Mouse (Mus musculus) cerebellum, adult 9-11 months (tissue): Measurements from ENCODE around the gene Nampt.
"Not testable (repeated sequence)": the region's sequence is repeated elsewhere in the genome, so short reads cannot be mapped to it uniquely, and the experiment has no call there.

Experiments used
- DNase-seq: peaks from one replicate; pipeline ENCODE4 v3.0.0; 2022

The Nampt gene

DNA sequence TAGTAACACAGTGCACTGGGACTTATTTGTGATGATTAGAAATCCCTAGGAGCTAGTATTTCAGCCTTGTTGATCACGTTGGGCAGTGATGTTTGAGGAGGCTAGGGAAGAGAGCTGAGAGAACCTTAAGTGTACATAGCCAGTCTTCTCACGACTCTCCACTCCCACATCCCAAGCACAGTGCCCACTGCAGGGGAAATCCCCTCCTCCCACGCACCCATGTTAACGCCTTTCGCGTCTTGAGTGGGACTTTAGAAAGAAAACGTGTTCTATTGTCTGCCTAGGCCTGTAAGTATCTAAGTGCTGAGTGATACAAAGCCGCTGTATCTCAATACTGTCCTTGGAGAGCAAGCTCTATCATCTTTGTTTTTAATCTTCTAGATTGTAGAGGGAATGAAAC is 27.0 kb downstream of the Nampt start:
- no peak for DNase-seq

DNA sequence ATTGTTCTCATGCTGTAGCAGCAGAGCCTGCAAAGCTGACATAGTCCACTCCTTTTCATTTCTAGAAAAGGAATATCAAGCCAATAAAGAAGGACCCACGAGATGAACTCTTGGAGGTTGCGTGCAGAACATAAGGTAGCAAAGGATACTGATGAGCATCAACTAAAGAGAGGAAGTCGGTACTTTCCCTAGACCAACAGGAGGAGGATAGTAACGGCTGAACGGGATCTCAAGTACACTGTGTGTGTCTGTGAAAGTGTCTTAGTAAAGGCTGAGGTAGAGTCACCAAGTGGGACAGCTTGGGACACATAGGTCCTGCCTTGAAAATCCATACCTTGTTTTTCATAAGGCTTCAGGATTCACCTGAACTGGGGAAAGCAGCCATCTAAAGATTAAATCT is 34.4 kb downstream of the Nampt start:
- no peak for DNase-seq

DNA sequence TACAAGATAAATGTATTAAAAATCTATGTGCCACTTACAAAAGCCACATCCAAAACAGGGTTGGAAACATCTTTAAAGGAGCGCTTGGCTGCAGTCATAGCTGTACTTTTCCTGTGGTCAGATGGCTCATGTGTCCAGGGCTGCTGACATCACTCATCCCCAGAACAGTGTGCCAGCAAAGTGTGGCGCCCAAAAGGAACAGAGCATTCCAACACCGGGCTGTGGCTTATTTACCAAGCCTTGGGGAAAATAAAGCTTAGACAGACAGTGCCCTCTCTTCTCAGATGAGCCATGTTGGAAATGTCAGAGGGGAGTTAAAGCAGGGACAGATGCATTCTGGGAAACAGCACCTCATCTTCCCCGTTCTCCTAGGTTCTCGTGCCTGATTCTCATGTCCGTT is 35.5 kb downstream of the Nampt start:
- DNase-seq = peak; percentile 53

DNA sequence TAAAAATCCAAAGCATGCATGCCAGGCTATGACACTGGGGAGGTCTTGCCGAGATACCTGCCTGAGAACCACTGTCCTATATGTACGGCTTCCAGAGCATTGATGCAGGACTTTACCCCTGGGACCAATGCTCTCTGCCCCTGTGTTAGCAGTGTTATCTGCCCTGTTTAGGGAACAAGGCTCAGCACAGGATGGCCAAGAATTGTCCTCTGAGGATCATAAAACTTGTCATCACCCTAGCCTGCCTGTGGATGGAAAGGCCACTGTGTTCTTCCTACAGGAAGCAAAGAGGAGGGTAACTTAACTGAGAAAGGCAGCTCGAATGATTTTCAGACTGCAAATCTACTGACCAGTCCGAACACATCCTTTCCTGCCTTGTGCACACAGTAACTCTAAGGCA is 36.1 kb downstream of the Nampt start:
- no peak for DNase-seq

DNA sequence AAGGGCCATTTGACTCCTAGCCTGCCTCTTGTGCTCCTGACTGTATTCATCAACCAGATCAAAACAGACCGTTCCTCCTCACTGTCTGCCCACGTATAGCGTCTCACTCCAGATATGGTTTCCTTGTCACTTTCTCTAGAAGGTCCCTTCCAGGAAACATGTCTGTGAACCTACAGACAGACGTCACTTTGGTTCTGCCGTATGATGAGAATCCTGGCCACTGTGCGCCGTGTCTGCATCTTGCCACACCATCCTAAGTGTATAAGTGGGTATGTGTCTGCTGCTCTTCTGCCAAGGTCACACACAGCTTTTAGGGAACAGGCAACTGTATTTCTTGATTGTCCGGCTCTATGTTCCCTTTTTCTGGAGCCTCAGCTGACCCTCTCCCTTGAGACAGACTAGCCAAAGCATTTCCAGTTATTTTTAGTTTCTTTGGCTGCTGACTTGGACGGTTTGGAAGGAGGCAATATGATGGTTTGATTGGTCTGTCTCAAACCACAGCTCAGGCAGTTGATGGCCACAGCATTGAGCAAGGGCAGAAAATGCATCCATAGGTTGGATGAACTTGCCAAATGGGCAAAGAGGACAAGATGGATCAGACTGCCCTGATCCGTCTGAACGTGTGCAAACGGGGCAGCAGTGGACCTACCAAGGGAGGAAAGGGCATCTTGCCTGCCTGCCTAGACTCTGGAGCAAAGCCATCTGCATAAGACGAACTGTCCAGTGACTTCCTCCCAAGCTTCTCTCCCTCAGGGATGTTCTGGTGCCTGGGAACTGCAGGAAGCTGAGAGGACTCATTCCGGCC is 37.6 kb downstream of the Nampt start:
- DNase-seq = no peak

DNA sequence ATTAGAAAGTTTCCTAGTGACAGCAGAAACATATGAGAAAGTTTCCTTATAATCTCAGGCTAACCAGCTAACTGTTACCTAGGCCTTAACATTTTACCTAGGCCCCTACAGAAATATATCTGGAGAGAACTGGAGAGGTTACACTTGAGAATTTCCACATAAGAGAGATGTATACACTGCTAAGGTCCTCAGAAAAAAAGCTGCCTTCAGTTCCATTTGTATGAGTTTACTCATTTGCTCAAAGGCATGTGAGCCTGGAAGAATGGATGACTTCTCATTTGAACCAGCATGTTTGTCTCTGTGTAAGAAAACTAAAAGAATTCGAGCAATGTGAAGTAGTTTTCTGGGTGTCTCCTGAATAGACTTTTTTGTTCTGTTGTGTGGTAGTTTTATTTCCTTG is 39.1 kb downstream of the Nampt start:
- no peak for DNase-seq

DNA sequence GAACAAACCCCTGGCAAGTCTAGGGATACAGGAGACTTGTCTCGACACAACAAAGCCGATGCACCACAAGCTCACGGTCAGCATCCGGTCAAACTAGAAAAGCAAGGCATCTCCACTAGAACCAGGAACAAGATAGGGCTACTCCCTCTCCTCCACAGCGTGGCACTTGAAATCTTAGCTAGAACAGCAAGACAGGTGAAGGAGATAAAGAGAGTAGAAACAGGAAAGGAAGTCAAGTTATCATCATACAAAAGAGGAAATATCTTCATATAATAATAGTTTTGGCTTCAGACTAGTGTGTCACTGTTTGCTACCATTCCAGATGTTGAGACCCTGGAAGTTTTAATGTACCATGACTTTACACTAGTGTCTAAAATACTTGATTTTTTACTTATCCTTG is 41.5 kb downstream of the Nampt start:
- DNase-seq = no peak

DNA sequence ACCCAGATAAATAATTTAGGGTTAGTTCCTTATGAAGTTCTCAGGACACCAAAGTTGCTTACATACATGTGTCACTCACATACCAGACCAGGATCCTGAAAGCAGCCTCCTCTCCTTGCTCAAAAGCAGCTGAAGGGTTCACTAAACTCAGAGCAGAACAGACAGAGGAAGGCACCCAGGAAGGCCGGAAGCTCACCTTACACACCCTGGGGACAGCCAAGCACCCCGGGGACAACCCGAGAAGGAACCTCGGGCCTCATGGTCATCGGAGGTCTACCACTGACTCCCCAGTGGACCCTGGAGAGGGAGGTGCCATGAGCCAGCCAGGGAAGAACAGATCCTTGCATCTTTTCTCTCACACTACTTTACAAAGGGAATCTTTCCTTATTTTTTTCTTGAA is 51.5 kb downstream of the Nampt start:
- no peak for DNase-seq

DNA sequence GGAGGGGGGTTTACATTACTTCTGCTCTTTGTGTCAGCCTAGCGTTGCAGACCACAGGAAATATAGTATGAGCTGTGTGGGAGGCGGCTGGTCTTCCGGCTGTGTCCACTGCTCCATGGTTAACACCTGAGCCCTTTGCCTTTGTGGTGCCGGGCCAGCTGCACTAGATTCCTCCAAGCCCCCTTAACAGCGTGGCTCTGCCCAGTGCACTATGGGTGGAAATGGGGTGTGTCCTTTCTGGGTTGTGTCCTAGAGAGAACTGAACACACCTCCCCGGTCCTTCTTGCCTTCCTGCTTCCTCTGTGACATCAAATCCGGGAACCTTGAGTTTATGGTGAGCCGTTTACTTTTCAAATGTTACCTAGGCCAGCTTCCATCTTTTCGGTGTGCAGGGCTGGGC is 58.2 kb downstream of the Nampt start:
- DNase-seq = no peak

DNA sequence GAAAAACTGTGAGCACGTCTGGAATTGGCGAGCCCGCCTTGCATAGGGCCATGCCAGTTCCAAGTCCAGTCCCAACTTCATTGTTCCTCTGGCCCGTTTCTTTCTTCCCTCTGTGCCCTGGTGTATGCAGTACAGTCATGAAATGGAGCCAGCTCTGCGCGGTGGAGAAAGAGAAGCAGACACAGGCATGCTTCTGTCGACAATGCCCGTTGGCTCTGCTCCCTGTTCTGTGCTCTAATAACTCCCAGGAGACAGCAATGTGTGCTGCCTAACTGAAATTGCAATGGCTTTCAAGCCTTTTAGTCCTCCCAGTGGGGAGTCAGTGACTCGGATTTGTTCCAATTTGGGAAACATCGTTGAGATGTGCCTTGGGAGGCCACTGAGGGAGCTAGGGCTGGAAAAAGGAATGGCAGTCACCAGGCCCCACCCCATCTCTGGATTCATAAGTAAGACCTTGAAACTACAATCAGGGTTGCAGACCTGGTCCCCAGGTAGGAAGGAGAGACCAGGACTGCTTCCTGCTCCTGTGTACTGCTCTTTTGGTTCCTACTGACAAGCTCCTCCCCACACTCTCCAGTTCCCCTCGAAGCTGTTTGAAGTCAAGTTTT is 58.7 kb downstream of the Nampt start:
- DNase-seq = peak; percentile 15

DNA sequence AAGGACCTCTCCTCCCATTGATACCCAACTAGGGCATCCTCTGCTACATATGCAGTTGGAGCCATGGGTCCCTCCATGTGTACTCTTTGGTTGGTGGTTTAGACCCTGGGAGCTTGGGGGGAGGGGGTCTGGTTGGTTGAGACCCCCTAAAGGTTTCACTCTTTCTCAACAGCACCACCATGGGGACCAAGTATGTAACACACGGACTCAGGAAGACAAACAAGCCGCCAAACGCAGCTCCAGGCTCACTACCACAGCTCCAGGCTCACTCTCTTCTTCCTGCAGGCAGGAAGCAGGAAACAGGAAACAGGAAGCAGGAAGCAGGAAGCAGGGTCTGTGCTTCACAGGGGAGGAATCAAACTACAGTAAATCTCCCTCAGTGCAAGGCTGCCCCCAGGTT is 60.0 kb downstream of the Nampt start:
- no peak for DNase-seq

DNA sequence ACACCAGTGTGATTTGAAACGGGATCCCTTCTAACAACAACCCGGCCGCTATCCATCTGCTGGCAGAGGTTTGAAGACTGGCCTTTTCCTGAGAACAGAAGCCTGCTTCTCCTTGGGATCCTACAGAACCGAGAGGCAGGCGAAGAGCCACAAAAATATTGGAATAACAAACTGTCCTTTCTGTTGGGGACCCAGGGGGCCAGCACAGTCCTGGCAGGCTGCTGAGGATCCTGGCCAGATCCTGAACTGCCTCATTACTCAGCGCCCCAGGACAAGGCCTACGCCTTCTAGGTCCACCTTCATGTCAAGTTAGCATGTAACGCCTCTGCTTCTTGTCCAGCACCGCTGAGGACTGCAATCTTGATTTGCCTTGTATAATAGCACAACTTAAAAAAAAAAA is 65.0 kb downstream of the Nampt start:
- peak; percentile 34 for DNase-seq

DNA sequence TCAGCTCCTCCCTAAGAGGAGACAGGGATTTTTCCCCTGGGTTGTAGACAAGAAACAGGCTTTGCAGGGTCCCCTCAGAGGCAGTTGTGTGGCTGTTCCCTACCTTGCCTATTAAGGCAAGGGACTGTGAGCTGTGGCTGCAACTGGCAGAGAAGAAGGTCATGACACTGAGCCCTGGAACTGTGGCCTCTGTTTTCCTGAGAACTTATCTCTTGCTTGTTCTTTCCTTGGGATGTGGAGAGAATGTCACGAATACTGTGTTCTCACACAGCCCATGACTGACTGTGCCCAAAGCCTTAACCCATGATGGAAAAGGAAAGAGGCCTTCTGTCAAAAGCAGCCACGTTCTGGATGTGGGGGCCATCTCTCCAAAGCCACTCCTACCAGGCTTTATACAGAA is 65.7 kb downstream of the Nampt start:
- no peak for DNase-seq

DNA sequence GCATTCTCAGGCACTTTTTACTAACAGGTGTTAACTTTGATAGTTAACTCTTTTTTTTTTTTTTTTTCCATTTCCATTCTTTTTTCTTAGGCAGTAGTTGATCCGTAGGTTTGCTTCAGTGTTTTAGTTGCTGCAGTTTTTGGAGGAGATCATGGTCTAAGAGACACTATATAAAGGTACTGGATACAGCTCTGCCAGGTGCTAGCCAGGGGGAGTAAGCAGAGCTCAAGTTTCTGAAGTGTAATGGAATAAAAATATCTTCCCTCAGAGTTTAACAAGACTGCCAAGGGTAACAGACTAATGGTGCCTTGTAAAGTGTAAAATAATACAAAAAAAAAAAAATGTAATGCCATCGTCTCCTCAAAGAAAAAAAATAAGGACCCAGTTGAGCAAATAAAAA is 67.0 kb downstream of the Nampt start:
- DNase-seq = no peak

DNA sequence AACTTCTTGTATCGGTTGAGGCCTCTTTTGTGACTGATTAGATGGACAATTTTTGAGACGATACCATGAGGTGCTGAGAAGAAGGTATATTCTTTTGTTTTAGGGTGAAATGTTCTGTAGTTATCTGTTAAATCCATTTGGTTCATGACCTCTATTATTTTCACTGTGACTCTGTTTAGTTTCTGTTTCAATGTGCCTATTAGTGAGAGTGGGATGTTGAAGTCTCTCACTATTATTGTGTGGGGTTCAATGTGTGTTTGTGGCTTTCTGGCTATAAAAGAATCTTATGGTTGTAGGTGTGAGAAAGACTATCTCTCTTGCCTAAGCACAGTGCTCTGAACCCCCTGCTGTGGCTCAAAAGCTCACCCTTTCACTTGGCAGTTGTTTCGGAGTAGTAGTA is 68.9 kb downstream of the Nampt start:
- DNase-seq = no peak

DNA sequence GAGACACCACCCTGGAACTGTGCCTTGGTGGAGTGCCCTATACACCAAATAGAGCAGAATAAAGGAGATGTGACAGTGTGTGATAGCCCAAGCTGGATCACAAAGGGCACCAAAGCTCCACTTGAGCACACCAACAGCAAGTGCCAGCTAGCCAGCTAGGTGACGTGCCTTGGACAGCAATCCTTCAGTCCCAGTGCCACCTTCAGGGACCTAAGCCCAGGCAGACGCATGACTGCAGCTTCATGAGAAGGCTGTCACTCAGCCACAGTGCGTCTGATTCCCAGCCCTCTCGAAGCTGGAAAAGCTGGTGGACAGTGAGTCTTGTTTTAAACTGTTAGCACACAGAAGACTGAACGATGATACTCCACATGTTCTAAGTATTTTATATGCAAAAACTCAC is 70.5 kb downstream of the Nampt start:
- DNase-seq = no peak

DNA sequence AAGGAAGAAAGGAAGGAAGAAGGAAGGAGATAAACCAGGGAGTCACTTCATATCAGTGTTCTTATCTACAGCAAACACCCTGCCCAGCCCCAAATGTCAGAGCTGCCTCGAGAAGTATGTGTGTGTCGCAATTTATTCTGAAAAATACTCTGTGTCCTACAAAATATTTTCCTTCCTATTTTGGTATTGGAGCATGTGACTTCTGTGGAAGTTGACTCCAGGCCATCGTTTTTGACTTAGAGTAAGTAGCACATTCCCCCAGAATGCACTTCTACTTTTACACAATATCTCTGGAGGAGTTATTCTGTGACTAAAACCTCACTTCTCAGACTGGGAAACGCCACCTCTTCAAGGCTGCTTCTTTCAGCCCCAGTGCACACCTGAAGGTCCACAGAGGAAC is 71.1 kb downstream of the Nampt start:
- DNase-seq = no peak

DNA sequence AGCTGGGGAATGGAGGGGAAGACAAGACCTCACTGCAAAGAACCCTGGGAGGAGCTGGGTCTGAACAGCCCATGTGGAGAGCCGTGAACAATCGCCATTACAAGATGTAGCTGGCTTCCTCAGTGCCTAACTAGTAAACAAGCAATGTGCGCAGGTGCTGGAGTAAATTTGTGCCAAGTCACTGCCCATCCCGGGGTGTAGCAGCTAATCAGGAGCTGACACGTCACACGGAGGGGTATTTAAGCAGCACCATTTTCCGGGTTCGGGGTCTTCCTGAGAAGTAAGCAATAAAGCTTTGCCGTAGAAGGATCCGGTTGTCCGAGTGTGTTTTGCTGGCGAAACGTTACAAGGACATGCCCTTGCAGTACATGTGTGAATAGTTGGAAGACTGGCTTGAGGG is 71.9 kb downstream of the Nampt start:
- DNase-seq = not testable (repeated sequence)

DNA sequence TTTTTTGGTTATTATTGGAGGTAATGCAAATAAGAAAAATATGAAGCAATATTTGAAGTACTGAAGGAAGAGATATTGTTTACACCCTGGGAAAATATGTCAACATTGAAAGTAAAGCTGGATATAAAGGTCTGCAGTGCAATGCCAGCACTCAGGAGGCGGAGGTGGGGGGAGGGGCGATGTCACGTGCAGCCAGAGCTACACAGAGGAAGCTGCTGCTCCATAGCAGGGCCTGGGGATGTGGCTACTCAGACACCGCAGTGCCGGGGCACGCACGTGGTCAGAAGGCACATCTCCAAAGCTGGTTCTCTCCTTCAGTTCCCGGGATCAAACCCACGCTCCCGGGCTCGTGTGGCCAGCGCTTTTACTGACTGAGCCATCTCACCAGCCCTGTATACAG is 73.9 kb downstream of the Nampt start:
- DNase-seq = no peak

DNA sequence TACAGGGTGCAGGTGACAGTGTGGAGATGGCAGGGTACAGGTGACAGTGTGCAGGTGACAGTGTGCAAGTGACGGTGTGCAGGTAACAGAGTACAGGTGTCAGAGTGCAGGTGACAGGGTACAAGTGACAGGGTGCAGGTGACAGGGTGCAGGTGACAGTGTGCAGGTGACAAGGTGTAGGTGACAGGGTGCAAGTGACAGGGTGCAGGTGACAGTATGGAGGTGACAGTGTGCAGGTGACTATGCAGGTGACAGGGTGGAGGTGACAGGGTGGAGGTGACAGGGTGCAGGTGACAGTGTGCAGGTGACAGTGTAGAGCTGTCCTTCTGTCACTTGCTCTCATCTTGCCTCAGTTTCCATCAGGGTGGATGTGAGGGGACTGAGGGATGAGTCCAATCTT is 76.5 kb downstream of the Nampt start:
- DNase-seq = no peak

DNA sequence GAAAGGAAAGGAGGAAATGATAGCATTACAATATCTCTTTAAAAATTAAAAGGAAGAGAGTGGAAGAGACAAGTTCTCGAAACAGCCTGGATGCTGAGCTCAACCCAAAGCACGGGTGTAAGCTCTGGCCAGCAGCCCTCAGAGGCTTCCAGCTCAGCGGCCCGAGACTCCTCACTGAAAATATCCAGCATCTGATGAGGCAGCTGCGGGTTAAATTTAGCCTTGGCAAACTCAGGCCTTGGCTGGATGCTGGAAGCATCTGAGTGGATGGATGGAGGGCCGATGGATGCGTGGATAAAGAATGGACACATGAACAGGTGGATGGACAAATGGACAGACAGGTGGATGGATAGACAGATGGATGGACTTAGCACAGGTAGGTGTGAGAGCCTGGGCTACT is 77.2 kb downstream of the Nampt start:
- no peak for DNase-seq

DNA sequence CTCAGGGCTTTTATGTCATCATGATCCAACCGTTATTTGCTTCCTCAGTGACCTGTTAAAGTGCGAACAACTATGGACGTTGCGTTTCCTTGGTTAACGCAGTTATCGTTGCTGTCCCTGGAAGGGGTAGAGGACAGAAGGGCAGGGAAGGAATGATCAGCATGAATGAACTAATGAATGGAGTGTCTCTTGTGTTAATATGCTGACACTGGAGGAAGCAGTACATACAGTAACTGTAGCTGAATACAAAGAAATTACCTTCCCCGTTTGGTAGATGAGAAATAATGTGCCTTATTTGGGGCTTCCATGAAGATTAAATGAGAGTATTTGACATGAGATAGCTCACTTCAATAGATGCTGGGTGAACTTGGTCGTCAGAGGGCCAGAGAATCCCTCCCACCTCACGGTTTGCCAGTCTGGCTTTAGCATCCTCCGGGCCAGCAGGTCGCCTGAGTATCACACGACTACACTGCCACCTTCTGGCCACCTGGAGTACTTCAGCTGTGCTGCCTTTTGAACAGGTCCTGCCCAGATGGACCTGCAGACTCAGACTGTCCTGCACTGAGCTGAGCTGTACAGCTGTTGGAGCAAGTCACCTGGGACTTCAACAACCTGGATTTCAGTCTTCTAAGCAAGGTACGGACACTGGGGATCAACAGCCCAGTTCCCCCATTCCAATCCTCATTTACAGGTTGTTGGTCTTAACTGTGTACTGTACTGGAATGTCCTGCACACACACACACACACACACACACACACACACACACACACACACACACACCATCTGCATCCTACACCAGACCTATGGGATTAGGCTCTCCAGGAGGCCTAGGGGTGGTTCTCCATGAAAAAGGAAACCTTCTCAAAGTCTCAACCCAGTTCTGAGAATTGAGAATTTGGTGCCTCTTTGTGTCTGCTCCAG is 78.1 kb downstream of the Nampt start:
- peak; percentile 86 for DNase-seq

DNA sequence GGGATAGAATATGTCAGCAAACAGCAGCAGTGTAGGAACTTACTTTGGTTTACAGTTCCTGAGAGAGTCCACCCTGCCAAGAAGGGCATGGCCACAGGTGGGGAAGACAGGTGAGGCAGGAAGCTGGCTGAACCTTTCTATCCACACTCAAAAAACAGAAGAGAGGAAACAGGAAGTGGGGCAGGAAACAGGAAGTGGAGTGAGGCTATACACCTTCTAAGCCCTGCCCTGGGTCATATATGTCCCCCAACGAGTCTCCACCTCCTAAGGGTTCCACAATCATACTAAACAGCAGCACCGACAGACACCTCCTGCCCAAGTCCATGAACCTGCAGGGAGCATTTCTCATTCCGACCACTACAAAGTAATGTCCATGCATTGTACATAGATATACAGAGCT is 81.7 kb downstream of the Nampt start:
- DNase-seq = no peak
